25 mouse cellular contexts compared by ENCODE assay signal in the genomic region with DNA sequence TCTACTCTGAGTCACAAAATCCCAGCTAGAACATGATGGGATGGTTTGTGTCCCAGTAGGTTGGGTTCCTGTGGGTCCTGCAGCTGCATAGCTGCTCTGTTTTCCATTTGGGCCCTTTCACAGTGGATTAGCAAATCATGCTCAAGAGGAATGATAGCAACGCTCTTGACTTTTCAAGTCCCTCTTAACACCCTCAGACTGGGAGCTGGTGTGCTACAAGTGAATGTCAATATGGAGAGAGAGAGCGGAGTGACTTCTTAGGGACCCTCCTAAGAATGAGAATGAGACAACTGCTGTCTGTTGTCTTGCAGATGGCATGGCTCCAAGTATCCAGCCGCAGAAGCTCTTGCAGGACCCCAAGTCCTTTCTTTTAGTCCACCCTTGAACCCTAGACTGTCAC.
"Had no signal": no experiment of that assay in that cellular context is flagged by ENCODE, and none has a peak within 500 bp of the region (broad histone marks: within the 10 kb centered on the region; RNA-seq: fewer than 3 reads in every experiment).

No protein-coding gene starts in this region.

- H3K36me3 ChIP-seq: intestine, embryonic 15.5 days; kidney, embryonic 15.5 days; limb, embryonic 10.5 days; limb, embryonic 13.5 days; liver, embryonic 12.5 days; liver, embryonic 15.5 days; lung, embryonic 15.5 days; midbrain, embryonic 10.5 days; neural tube, embryonic 12.5 days; neural tube, embryonic 15.5 days had no signal

- H3K4me3 ChIP-seq: intestine, embryonic 15.5 days; kidney, embryonic 15.5 days; limb, embryonic 10.5 days; limb, embryonic 13.5 days; liver, embryonic 12.5 days; liver, embryonic 15.5 days; lung, embryonic 15.5 days; megakaryocyte, embryonic 14.5 days; midbrain, embryonic 10.5 days; neural tube, embryonic 12.5 days; neural tube, embryonic 15.5 days had no signal

- H3K4me2 ChIP-seq: intestine, embryonic 15.5 days; kidney, embryonic 15.5 days; limb, embryonic 13.5 days; liver, embryonic 12.5 days; liver, embryonic 15.5 days; lung, embryonic 15.5 days; neural tube, embryonic 12.5 days; neural tube, embryonic 15.5 days had no signal

- H3K9me3 ChIP-seq: intestine, embryonic 15.5 days; kidney, embryonic 15.5 days; limb, embryonic 10.5 days; limb, embryonic 13.5 days; liver, embryonic 12.5 days; liver, embryonic 15.5 days; lung, embryonic 15.5 days; megakaryocyte, embryonic 14.5 days; midbrain, embryonic 10.5 days; neural tube, embryonic 12.5 days; neural tube, embryonic 15.5 days had no signal

- ATAC-seq: intestine, embryonic 15.5 days; liver, embryonic 12.5 days had no signal

- H3K4me1 ChIP-seq: intestine, embryonic 15.5 days; kidney, embryonic 15.5 days; limb, embryonic 10.5 days; limb, embryonic 13.5 days; liver, embryonic 12.5 days; liver, embryonic 15.5 days; midbrain, embryonic 10.5 days; neural tube, embryonic 12.5 days; neural tube, embryonic 15.5 days had no signal

- DNase-seq: kidney, adult 11 months; kidney, adult 8-10 months; kidney, postnatal 10 days; kidney, postnatal 36 days; layer of hippocampus, postnatal 36 days; liver; midbrain, embryonic 14.5 days; right cerebral cortex, adult 18-20 months; right cerebral cortex, postnatal 14 days; right cerebral cortex, postnatal 4 days; thymus, adult 2 months; thymus, postnatal 14 days; thymus, postnatal 4 days had no signal

- H3K27ac ChIP-seq: intestine, embryonic 15.5 days; kidney, embryonic 15.5 days; limb, embryonic 10.5 days; limb, embryonic 13.5 days; liver, embryonic 12.5 days; liver, embryonic 15.5 days; lung, embryonic 15.5 days; midbrain, embryonic 10.5 days; neural tube, embryonic 12.5 days; neural tube, embryonic 15.5 days; stomach, postnatal 0 days had no signal

- H3K27me3 ChIP-seq: intestine, embryonic 15.5 days; kidney, embryonic 15.5 days; limb, embryonic 13.5 days; liver, embryonic 12.5 days; liver, embryonic 15.5 days; megakaryocyte, embryonic 14.5 days; neural tube, embryonic 12.5 days; neural tube, embryonic 15.5 days had no signal

- H3K9ac ChIP-seq: intestine, embryonic 15.5 days; kidney, embryonic 15.5 days; limb, embryonic 13.5 days; liver, embryonic 12.5 days; liver, embryonic 15.5 days; lung, embryonic 15.5 days; neural tube, embryonic 12.5 days; neural tube, embryonic 15.5 days had no signal
